Mouse (Mus musculus) ovary, adult 18-20 months (tissue): ENCODE results near the gene Shisa3.

Experiments used
- DNase-seq: peaks from one replicate; pipeline ENCODE4 v3.0.0; 2022; ENCODE audit warnings: low spot score, mixed read lengths

The Shisa3 gene

GRCm38 (mm10) chr5:67633138-67633782, 25.6 kb downstream of the Shisa3 start:
- DNase-seq, result no peak

DNA sequence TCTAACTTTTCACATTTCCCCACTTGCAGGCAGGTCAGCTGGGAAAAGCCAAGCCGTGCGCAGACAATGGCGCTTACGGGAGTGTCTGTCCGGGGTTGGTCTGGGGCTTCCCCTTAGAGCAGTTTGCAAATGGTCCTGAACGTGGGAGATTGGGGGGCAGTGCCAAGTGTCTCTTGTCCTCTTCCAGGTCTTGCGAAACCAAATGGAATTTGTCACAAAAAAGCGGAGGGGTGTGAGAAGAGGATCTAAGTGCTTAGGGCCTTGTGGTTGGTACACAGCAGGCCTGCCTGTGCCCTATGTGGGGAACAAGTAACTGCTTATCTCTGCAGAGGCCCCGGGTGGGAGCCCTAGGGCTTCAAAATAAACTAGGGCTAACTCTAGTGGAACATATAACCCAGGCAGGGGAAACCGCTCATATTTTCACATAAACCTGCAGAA, 26.2 kb downstream of the Shisa3 start:
- DNase-seq, result no peak

DNA sequence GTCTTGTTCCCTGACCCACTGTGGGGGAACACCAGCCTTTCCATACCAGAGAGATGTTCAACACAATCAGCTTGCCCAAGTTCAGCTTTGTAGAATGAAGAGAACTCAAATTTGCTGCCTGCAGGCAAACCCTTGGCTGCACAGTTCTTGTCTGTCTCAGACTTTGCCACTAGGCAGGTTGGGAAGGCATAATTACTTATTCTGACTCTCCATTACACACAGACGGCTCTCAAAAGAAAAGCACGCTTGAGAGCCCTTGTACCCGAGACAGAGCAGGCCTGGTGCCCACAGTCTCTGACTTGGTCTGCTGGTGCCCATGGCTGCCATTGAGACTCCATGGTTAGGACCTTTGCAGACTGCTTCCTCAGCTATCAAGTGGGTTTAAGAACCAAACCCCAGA, 26.7 kb downstream of the Shisa3 start:
- no peak for DNase-seq

GRCm38 (mm10) chr5:67640596-67641312, 33.1 kb downstream of the Shisa3 start:
- DNase-seq, result no peak

DNA sequence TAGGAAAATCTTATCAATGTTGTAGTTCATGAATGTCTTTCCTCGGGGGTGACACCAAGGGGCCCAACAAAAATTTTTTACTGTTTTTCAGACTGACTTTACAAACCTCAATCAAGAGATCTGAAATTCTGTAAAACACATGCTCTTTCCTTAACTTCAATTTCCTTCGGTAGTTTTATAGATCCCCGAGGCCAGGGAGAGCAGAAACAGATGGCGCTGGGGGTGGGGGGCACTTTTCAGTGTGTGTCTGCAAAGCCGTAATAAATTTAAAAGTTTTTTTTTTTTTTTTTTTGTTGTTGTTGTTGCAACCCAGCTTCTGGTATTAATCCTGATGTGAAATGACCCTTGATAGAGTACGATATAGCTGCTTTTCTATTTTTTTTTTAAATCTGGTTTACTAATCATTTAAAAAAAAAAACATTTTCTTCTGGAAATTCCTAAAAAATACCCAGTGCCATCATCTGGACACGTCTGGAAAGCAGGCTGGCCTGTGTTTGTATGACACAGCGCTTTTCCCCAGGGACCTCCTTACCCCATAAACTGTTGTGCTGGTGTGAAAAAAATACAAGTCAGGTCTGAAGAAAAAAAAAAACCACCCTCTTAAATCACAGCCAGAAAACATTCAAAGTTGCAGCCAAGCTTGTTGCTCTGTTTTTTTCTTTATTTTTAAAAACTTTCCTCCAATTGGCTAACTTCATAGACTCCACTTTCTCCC, 33.9 kb downstream of the Shisa3 start:
- DNase-seq, result no peak

- no peak for DNase-seq
Measured at GRCm38 (mm10) chr5:67643537-67644255, 36.0 kb downstream of the Shisa3 start.

DNA sequence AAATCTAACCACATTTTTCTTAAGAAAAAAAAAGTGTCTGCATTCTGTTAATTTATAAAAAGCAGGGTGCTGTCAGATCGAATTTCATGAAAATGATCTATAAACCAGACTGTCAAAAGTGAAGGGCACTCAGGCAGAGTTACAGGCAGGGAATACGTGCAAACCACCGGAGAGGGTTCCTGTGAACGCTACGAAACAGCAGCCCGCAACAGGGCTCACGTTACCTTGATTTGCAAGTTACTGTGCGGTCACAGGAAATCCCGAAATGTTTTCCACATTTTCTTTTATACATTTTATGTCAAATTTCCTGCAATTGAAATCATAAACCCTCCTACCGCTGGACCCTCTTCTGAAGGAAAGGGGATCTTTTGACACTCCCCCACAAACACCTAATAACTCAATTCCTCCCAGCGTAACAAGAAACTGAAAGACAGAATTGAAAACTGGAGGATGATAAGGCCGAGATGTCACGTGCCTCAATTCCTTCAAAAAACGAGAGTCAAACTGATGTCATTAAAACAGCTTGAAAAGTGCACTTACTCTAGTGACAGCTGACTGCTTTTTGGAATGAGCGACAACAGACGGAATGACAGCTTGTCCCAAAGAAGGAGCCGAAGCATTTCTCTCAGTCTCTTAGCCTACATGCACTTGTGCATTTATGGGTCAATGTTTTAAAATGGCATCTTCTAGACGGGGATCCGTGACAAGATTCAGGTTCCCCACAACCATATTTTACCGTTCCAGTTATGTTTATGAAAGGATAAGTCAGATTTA, 39.3 kb downstream of the Shisa3 start:
- no peak for DNase-seq

DNA sequence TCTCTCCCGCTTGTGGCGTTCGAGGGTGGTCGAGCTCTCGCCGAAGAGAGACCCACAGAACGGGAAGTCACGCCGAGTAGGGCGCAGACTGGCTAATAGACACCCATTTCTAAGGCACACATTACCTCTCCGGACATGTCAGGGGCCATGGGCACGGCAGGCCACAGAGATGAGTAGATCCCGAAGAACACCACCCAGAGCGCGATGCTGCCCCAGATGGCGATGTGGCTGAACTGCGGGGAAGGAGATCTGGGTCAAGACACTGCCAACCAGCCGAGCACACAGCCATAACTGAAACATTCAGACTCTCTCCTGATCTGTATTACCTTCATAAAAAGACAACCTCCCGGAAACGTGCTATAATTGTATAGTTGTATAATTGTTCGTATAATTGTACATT, 39.9 kb downstream of the Shisa3 start:
- DNase-seq, result no peak

DNA sequence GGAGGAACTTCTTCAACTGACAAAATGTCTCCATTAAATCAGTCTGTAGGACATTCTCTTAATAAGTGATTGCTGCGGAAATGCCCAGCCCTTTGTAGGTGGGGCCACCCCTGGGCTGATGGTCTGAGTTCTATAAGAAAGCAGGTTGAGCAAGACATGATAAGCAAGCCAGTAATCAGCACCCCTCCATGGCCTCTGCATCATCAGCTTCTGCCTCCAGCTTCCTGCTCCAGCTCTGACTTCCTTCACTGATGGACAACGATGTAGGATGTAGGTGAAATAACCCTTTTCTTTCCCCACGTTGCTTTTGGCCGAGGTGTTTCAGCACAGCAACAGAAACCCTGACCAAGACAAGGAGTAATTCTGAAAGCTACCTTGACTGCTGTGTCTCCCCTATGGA, 41.5 kb downstream of the Shisa3 start:
- no peak for DNase-seq

- DNase-seq, result no peak
Measured at GRCm38 (mm10) chr5:67650021-67650420, 42.3 kb downstream of the Shisa3 start.

- no peak for DNase-seq
Measured at GRCm38 (mm10) chr5:67652468-67652867, 44.8 kb downstream of the Shisa3 start.

DNA sequence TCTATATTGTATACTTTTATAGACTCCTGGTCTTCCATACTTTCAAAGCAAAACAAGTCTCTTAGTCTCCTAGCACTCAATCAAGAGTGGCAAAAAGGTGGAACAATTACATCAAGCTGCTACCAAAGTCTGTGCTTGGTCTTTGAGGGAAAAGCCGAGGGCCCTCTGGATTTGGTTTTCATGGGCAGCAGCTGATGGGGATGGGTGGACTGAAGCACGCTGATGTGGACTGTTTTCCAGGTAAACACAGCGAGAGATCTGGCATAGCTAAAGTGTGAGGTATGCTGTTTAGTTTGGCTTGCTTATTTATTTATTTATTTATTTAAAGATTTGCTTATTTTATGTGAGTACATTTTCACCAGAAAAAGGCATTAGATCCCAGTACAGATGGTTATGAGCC, 45.9 kb downstream of the Shisa3 start:
- DNase-seq, result no peak

DNA sequence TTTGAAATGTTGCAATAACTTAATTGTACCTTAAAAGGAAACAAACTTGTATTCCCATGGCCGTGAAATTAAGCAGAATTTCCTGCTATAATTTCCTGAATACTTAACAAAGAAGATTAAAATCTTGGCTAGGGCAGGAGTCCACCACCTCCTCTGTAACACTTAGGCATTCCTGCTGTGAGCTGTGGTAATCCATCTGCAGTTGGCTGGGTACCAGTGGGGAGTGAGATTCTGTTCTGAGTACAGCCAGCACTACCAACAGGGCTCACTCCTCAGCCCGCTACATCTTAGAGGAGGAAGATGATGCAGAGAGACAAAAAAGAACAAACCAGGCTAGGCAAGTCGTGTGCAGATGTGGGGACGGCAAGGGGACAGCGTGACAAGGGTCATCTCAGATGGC, 46.9 kb downstream of the Shisa3 start:
- no peak for DNase-seq

DNA sequence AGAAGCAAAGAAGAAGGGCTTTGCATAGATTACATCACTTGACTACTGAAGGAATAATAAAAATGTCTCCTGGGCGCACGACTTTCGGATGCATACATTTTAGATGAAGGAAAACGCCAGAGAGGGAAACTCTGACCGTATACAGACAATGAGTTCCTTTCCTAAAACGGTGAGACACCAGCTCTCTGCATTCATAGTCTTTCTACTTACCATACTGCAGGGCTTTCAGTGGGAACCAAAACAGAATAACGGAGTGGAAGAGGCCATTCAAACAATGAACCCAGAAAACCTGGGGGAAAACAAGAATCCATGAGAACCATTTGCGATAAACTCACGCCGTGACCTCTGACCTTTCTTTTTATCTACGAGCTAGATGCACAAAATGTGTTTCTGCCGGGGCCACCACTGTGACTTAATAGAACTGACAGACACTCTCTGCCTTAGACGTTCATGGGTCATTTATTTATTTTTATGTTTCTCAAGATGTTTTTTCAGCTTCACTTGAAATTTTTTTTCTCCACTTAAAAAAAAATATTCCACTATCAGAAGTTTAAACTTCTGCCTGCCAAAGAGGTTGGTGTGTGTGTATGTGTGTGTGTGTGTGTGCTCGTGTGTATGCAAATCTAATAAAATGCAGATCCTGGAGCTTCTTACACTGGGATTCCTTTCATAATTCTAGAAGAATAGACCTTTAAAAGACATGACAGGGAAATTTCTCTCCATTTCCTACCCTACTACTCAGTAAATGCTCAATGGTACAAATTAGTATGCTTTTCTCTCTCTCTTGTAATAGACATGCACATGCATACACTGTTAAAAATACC, 48.2 kb downstream of the Shisa3 start:
- DNase-seq, result no peak

DNA sequence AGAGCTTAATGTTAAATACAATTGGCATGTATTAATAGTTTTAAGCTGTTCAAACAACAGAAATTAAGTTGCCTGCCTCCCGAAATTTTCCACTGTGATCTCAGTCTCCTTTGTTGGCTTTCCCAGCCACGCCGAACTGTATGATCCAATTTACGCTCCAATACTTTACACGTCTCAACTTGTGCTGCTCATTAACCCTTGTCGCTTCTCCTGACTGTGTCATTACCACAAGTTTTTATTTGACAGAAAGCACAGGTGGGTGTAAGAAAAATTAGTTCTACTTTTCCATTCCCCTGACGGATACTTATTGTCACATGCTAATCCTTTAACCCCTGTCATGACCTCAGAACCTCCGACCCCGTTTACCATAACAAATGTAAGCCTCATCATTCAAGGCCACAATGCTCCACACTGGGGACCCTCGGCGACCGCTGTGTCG, 49.2 kb downstream of the Shisa3 start:
- DNase-seq, result no peak

- DNase-seq, result no peak
Measured at GRCm38 (mm10) chr5:67659864-67660263, 52.2 kb downstream of the Shisa3 start.

- no peak for DNase-seq
Measured at GRCm38 (mm10) chr5:67662715-67663114, 55.0 kb downstream of the Shisa3 start.

- DNase-seq, result no peak
Measured at GRCm38 (mm10) chr5:67669436-67669896, 61.8 kb downstream of the Shisa3 start.

DNA sequence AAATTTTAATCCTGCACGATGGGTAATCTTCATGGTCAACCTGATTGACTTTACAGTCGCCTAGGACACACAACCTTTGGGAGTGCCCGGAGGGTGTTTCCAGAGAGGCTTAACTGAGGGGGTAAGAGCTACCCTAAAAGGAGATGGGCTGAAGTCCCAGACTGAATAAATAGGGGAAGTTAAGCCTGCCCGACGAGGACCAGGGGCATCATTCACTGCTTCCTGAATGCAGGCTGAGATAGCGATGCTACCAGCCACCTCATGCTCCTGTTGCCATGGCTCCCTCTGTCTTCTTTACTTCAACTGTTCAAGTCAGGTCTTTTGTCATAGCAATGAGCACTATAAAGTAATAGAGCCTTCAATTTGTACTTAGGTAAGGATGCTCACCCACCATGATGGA, 62.5 kb downstream of the Shisa3 start:
- DNase-seq, result no peak

DNA sequence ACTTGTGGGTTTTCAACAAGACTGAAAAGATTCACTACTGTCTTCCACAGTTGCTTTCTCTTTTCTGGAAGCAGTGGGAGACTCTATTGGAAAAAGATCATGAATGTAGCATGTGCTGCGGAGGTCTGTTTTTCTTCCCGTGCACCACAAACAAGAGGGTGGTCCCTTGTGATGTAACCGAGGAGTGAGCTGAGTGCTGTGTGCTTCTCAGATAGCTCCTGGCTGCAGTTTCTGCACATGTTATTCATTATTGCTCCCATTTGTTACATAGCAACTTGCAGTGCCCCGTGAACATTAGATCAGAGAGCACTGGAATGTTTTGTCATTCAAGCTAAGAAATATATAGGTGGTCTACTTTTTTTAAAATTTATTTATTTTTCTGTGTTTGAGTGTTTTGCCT, 65.3 kb downstream of the Shisa3 start:
- no peak for DNase-seq
